Mouse (Mus musculus) neutrophil, adult 5-6 weeks (primary cell): ENCODE measurements around the gene Duox1. TPM values are rescaled to one million over a fixed set of nuclear protein-coding genes. Genes with fewer than 3 reads are reported as not detected.
"Not testable (repeated sequence)": the region's sequence is repeated elsewhere in the genome, so short reads cannot be mapped to it uniquely, and the experiment has no call there.

Source experiments
- ATAC-seq: fragments of 151-379, 151-347 bp; 2 replicates; pipeline ENCODE4 v1.8.0; 2017; ENCODE audit warnings: mild to moderate bottlenecking, moderate TSS enrichment; ENCODE audit not compliant: insufficient number of reproducible peaks, poor library complexity, low FRiP score, severe bottlenecking; ENCODE audit errors: extremely low read depth
- total RNA-seq: library from RNA; stranded (forward); fragments of 200-1000 nt; gene quantifications from 2 replicates; pipeline ENCODE4 v1.2.3, GENCODE M21; 2017

Duox1 gene
- total RNA-seq, 1 experiment from 2014 or later, result not detected

DNA sequence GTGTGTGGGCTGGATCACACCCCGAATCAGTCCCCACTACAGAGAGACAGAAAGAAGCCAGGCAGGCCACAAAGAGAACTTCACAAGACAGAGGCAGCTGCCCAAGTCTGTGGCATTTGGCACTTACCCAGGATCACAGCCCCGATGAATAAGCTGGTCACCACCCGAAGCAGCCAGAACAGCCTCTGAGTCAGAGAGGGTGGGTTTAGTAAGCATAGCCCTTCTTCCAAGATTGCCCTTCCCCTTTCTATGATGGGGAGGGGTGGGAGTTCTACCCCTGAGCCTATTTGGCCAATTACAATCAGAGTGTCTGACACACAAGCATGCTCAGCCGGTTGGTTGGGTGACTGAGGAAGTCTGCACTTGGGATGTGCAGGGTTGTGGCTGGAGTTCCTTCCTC is 9.3 kb upstream of the Duox1 start:
- no peak for ATAC-seq

DNA sequence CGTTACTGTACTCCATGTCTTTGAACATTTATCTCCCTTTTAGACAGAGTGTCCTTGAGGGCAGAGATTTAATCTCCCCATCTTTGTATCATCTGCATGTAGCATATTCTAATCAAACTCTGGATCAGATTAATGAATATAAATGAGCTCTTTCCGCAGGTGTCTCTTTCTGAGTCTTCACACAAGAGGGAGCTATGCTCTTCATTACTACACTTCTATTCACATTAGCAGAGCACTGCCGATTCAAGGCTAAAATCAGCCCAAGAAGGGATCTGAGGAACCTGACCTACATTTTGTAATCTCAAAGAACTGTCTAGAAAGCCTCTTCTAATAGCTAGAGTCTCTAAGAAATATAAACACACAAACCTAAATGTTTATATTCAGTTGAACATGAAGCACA is 5.8 kb upstream of the Duox1 start:
- ATAC-seq, result no peak

DNA sequence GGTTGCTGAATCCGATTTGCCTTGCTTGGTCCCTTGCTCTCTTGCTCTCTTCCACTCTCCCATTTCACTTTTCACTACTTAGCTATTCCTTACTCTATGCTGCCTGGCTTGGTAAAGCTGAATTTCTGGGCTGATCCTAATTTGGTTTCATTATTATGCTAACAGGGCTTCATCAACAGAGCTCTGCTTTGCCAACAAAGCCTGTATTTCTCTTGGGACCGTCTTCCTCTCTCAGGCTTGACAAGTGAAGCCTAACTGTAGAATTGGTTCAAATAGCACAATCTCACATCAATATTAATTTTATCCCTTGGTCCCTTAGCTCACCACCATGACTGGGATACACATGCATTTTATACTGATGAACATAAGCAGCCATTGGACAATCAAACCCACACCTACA is 3.9 kb upstream of the Duox1 start:
- no peak for ATAC-seq

DNA sequence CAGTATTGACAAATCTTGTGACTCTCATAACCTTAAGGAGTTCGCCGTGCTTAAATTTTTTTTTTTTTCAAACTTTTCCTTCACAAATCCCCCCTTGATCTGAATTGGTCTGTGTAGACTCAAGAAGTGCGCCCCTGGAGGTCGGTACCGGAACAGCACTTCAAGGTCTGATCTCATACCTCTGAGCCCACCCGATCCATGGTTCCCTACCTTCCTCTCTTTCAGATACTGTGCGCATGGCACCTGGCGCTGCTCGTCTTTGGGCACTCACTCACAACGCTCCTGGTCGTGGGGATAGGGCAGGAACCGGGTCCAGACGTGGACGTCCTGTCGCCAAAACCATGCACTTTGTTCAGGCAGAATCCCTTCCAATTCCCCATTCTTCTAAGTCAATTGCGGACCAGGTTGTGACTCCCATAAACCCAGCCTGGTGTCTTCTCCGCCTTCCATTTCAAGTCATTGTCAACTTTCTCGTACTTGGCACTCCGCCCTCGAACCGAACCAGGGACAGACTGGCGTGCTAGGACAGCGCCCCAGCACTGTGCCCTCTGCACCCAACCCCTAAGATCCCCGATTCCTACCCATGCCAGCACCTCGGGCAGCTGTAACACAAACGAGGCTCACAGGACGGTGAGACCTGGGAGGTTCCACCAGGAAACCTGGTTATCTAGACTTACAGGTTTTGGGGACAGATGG is 2.6 kb upstream of the Duox1 start:
- ATAC-seq, result peak; percentile 40; the same call in 1 of the 2 replicates

GRCm38 (mm10) chr2:122313536-122313935 is 1.9 kb upstream of the Duox1 start, which contains the start of gene Duoxa1:
Gene Duoxa1 (minus strand): TSS chr2:122313730.
- ATAC-seq, result no peak

DNA sequence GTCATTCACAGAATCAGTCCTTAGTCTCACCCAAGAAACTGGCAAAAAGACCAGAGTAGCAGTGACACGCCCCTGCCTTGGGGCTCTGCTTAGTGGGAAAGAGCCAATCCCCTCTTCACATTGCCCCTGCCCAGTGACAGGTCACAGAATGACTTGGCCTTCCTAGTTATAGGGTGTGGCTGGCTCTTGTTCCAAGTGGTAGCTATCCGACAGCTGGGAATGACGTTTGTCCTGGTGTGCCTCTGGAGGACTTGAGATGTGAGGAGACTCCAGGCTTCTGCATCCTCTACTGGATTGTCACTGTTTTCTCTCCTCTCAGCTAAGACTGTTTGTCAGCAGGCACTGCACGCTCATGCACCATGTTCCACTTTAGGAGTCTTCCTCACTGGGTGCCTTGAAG is 1.9 kb downstream of the Duox1 start:
- ATAC-seq, result no peak

DNA sequence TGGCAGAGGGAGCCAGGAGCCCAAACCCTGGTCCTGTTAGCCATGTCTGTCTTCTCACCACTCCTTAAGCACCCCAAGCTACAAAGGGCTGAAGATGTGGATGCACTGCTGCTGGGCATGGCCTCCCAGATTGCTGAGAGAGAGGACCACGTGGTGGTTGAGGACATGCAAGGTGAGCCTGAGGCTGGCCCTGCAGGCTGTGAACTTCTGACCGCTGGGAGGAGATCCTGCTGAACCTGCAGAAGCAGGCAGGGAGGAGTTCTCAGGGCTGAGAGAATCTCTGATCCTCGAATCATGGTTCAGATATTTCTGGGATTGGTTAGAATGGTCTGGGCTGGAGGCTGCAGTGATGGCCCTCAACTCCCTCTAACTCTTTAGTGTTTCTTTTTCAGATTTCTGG is 8.5 kb downstream of the Duox1 start:
- ATAC-seq, result no peak

- no peak for ATAC-seq
Observed at GRCm38 (mm10) chr2:122324586-122324985, 9.1 kb downstream of the Duox1 start.

- no peak for ATAC-seq
Observed at GRCm38 (mm10) chr2:122325361-122325760, 9.9 kb downstream of the Duox1 start.

- no peak for ATAC-seq
Observed at GRCm38 (mm10) chr2:122327986-122328385, 12.5 kb downstream of the Duox1 start.

- ATAC-seq, result not testable (repeated sequence)
Observed at GRCm38 (mm10) chr2:122330317-122330716, 14.8 kb downstream of the Duox1 start.

DNA sequence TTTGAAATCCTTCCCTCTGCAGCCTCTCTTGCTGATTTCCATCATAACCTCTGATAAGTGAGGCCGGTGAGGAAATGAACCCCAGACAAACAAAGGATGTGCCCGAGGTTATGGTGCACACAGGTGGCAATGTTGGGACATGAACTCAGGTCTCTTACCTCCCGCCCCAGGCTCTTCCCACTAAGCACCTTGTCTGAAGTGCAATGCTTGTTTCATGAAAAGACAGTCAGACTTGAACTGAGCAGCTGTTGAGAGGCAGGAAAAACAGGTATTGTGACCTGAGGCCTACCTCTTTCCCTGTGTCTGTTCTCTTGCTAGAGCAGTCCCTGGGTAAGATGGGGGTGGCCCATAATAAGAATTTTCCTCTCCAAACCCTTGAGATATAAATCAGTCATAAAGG is 16.8 kb downstream of the Duox1 start:
- ATAC-seq, result no peak

DNA sequence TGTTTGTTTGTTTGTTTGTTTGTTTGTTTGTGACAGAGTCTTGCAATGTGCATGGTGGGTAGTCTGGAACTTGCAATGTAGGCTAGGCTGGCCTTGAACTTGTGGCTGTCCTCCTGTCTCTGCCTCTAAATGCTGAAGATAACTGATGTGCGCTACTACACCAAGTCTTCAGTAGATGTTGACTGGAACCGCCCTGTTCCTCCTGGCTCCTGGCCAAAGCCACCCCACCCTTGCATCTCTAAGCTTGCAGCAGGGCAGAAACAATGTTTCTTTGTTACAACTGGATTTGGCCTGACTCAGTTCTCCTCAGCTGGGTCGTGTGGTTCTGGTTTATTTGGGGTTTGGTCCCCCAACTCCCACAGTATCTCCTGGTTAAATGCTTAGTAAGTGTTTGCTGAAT is 18.7 kb downstream of the Duox1 start:
- ATAC-seq, result no peak

DNA sequence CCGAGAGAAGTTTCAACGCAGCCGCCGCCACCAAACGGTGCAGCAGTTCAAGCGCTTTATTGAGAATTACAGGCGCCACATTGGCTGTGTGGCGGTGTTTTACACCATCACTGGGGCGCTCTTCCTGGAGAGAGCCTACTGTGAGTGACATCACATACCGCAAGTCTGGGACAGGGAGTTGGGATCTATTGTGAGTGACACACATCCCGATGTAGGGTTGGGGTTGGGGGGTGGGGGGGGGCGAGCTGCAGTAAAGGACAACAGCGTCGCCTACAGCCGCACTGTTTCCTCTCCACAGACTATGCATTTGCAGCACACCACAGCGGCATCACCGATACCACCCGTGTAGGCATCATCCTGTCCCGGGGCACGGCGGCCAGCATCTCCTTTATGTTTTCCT is 21.8 kb downstream of the Duox1 start:
- ATAC-seq, result no peak

GRCm38 (mm10) chr2:122345106-122345893 is 29.8 kb downstream of the Duox1 start:
- no peak for ATAC-seq

DNA sequence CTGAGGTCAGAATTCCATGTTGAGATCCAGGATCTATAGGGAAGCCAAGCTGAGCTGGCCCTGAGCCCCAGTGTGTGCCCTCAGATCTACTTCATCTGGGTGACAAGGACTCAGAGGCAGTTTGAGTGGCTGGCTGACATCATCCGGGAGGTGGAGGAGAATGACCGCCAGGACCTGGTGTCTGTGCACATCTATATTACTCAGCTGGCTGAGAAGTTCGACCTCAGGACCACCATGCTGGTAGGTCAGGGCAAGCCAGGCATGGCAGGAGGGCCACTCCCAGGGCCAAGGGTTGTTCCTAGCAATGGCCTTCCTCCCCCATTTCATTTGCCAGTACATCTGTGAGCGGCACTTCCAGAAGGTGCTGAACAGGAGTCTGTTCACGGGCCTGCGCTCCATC is 30.7 kb downstream of the Duox1 start:
- not testable (repeated sequence) for ATAC-seq

DNA sequence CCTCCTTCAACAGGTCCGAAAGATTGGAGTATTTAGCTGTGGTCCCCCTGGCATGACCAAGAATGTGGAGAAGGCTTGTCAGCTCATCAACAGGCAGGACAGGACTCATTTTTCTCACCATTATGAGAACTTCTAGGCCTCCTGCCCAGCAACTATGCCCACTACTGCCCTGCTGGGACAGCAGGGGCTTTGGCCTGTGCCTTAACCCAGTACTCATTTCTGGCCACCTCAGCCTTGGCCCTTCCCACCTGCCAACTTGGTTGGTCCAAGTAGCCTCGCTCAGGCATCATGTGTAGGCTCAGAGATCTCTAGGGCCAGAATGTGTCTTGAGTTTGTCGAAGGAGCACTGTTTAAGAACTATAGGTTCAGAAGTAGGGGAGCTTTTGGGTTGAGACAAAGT is 31.8 kb downstream of the Duox1 start:
- no peak for ATAC-seq

- peak; percentile 60 for ATAC-seq
Observed at GRCm38 (mm10) chr2:122348531-122349131, 33.2 kb downstream of the Duox1 start.

- ATAC-seq, result no peak
Observed at GRCm38 (mm10) chr2:122349136-122349785, 33.8 kb downstream of the Duox1 start.
